Mouse (Mus musculus): ENCODE results near the gene Scgb3a1. TPM values are rescaled to one million over a fixed set of nuclear protein-coding genes. Genes with fewer than 3 reads are reported as not detected.

Scgb3a1 gene
- polyA plus RNA-seq, 1 experiment from 2014 or later = not detected

- Histone ChIP-seq H3K9ac (no peak overlapping the region), H3K27ac (no peak overlapping the region), H3K27me3 (ENCODE audit: control insufficient read depth, insufficient read depth, low read length) (peaks cover 50% of the 10 kb centered on the region), H3K4me2 (replicated peaks) (peak overlapping the region; percentile 47), H3K4me3 (replicated peaks; ENCODE audit: low read length) (peak overlapping the region; percentile 15), H3K36me3 (replicated peaks; ENCODE audit: control insufficient read depth, insufficient read depth) (no peaks in the 10 kb centered on the region), H3K9me3 (ENCODE audit: control insufficient read depth, low read length) (no peaks in the 10 kb centered on the region), H3K4me1 (replicated peaks; ENCODE audit: control insufficient read depth, insufficient read depth, low read length) (no peaks in the 10 kb centered on the region)
- ATAC-seq (ENCODE audit: low FRiP score) (no peak), DNase-seq (ENCODE audit: low spot score) (no peak)
- 5% methylated on average over 21 of the region's 22 CpGs for WGBS
Observed at GRCm38 (mm10) chr11:49634101-49634500, 29.3 kb upstream of the Scgb3a1 start.

- Histone ChIP-seq H3K9ac (no peak overlapping the region), H3K4me2 (replicated peaks) (no peak overlapping the region), H3K4me1 (replicated peaks; ENCODE audit: control insufficient read depth, insufficient read depth, low read length) (no peaks in the 10 kb centered on the region), H3K9me3 (ENCODE audit: control insufficient read depth, low read length) (no peaks in the 10 kb centered on the region), H3K4me3 (replicated peaks; ENCODE audit: low read length) (no peak overlapping the region), H3K36me3 (replicated peaks; ENCODE audit: control insufficient read depth, insufficient read depth) (no peaks in the 10 kb centered on the region), H3K27ac (no peak overlapping the region), H3K27me3 (ENCODE audit: control insufficient read depth, insufficient read depth, low read length) (peaks cover 50% of the 10 kb centered on the region)
- WGBS = 79% methylated on average over 6 of the region's 6 CpGs
- ATAC-seq (ENCODE audit: low FRiP score) (no peak), DNase-seq (ENCODE audit: low spot score) (no peak)
Observed at GRCm38 (mm10) chr11:49635671-49636070, 27.7 kb upstream of the Scgb3a1 start.

GRCm38 (mm10) chr11:49636449-49636848, 27.0 kb upstream of the Scgb3a1 start:
- Histone ChIP-seq H3K4me3 (replicated peaks; ENCODE audit: low read length) (no peak overlapping the region), H3K9me3 (ENCODE audit: control insufficient read depth, low read length) (no peaks in the 10 kb centered on the region), H3K9ac (no peak overlapping the region), H3K36me3 (replicated peaks; ENCODE audit: control insufficient read depth, insufficient read depth) (no peaks in the 10 kb centered on the region), H3K27ac (no peak overlapping the region), H3K27me3 (ENCODE audit: control insufficient read depth, insufficient read depth, low read length) (peaks cover 50% of the 10 kb centered on the region), H3K4me1 (replicated peaks; ENCODE audit: control insufficient read depth, insufficient read depth, low read length) (no peaks in the 10 kb centered on the region), H3K4me2 (replicated peaks) (peak overlapping the region; percentile 12; the same call in 1 of the 2 replicates)
- 4% methylated on average over 11 of the region's 11 CpGs for WGBS
- ATAC-seq (ENCODE audit: low FRiP score) = no peak
- no peak for DNase-seq (ENCODE audit: low spot score)

- Histone ChIP-seq H3K9me3 (ENCODE audit: control insufficient read depth, low read length) (no peaks in the 10 kb centered on the region), H3K36me3 (replicated peaks; ENCODE audit: control insufficient read depth, insufficient read depth) (no peaks in the 10 kb centered on the region), H3K4me1 (replicated peaks; ENCODE audit: control insufficient read depth, insufficient read depth, low read length) (no peaks in the 10 kb centered on the region), H3K27me3 (ENCODE audit: control insufficient read depth, insufficient read depth, low read length) (no peaks in the 10 kb centered on the region), H3K9ac (no peak overlapping the region), H3K4me2 (replicated peaks) (no peak overlapping the region), H3K4me3 (replicated peaks; ENCODE audit: low read length) (no peak overlapping the region), H3K27ac (no peak overlapping the region)
- no peak for DNase-seq (ENCODE audit: low spot score)
- no peak for ATAC-seq (ENCODE audit: low FRiP score)
- 62% methylated on average over 8 of the region's 8 CpGs for WGBS
Observed at GRCm38 (mm10) chr11:49645677-49646076, 17.7 kb upstream of the Scgb3a1 start.

- Histone ChIP-seq H3K4me1 (replicated peaks; ENCODE audit: control insufficient read depth, insufficient read depth, low read length) (0 out of 2 replicates have a peak, but pooled peaks cover 6% of the 10 kb centered on the region), H3K9ac (no peak overlapping the region), H3K4me3 (replicated peaks; ENCODE audit: low read length) (no peak overlapping the region), H3K4me2 (replicated peaks) (no peak overlapping the region), H3K9me3 (ENCODE audit: control insufficient read depth, low read length) (no peaks in the 10 kb centered on the region), H3K36me3 (replicated peaks; ENCODE audit: control insufficient read depth, insufficient read depth) (no peaks in the 10 kb centered on the region), H3K27me3 (ENCODE audit: control insufficient read depth, insufficient read depth, low read length) (no peaks in the 10 kb centered on the region), H3K27ac (no peak overlapping the region)
- 62% methylated on average over 18 of the region's 18 CpGs for WGBS
- DNase-seq (ENCODE audit: low spot score) (peak; percentile 44), ATAC-seq (ENCODE audit: low FRiP score) (no peak)
Observed at GRCm38 (mm10) chr11:49650113-49650993, 13.1 kb upstream of the Scgb3a1 start.

GRCm38 (mm10) chr11:49650994-49651761, 12.2 kb upstream of the Scgb3a1 start:
- no peaks in the 10 kb centered on the region for H3K36me3 ChIP-seq (replicated peaks; ENCODE audit: control insufficient read depth, insufficient read depth)
- H3K27me3 ChIP-seq (ENCODE audit: control insufficient read depth, insufficient read depth, low read length) = no peaks in the 10 kb centered on the region
- WGBS = 71% methylated on average over 16 of the region's 16 CpGs
- ATAC-seq (ENCODE audit: low FRiP score) (no peak), DNase-seq (ENCODE audit: low spot score) (no peak)
- no peak overlapping the region for H3K9ac ChIP-seq
- no peak overlapping the region for H3K4me2 ChIP-seq (replicated peaks)
- no peak overlapping the region for H3K27ac ChIP-seq
- no peak overlapping the region for H3K4me3 ChIP-seq (replicated peaks; ENCODE audit: low read length)
- 0 out of 2 replicates have a peak, but pooled peaks cover 6% of the 10 kb centered on the region for H3K4me1 ChIP-seq (replicated peaks; ENCODE audit: control insufficient read depth, insufficient read depth, low read length)
- H3K9me3 ChIP-seq (ENCODE audit: control insufficient read depth, low read length) = no peaks in the 10 kb centered on the region

GRCm38 (mm10) chr11:49651762-49652322, 11.6 kb upstream of the Scgb3a1 start:
- ATAC-seq (ENCODE audit: low FRiP score) = no peak
- 89% methylated on average over 10 of the region's 10 CpGs for WGBS
- 0 out of 2 replicates have a peak, but pooled peaks cover 6% of the 10 kb centered on the region for H3K4me1 ChIP-seq (replicated peaks; ENCODE audit: control insufficient read depth, insufficient read depth, low read length)

GRCm38 (mm10) chr11:49652401-49653078, 10.9 kb upstream of the Scgb3a1 start:
- no peaks in the 10 kb centered on the region for H3K36me3 ChIP-seq (replicated peaks; ENCODE audit: control insufficient read depth, insufficient read depth)
- H3K9me3 ChIP-seq (ENCODE audit: control insufficient read depth, low read length) = no peaks in the 10 kb centered on the region
- peak; percentile 84 for DNase-seq (ENCODE audit: low spot score)
- 0 out of 2 replicates have a peak, but pooled peaks cover 6% of the 10 kb centered on the region for H3K4me1 ChIP-seq (replicated peaks; ENCODE audit: control insufficient read depth, insufficient read depth, low read length)
- WGBS = 26% methylated on average over 19 of the region's 19 CpGs
- ATAC-seq (ENCODE audit: low FRiP score) = peak; percentile 39; the same call in 1 of the 2 replicates
- H3K4me2 ChIP-seq (replicated peaks) = peak overlapping the region; percentile 36
- H3K27me3 ChIP-seq (ENCODE audit: control insufficient read depth, insufficient read depth, low read length) = no peaks in the 10 kb centered on the region
- no peak overlapping the region for H3K27ac ChIP-seq
- no peak overlapping the region for H3K4me3 ChIP-seq (replicated peaks; ENCODE audit: low read length)
- 0 out of 2 replicates have a peak overlapping the region, but pooled peaks have one; percentile 31 for H3K9ac ChIP-seq

More at GRCm38 (mm10) chr11:49651762-49652322, 11.6 kb upstream of the Scgb3a1 start:
- no peak overlapping the region for H3K4me2 ChIP-seq (replicated peaks)
- no peak overlapping the region for H3K27ac ChIP-seq
- no peaks in the 10 kb centered on the region for H3K36me3 ChIP-seq (replicated peaks; ENCODE audit: control insufficient read depth, insufficient read depth)
- H3K27me3 ChIP-seq (ENCODE audit: control insufficient read depth, insufficient read depth, low read length) = no peaks in the 10 kb centered on the region
- no peak overlapping the region for H3K9ac ChIP-seq
- DNase-seq (ENCODE audit: low spot score) = no peak
- no peak overlapping the region for H3K4me3 ChIP-seq (replicated peaks; ENCODE audit: low read length)
- no peaks in the 10 kb centered on the region for H3K9me3 ChIP-seq (ENCODE audit: control insufficient read depth, low read length)
